Mouse (Mus musculus) gastrocnemius, postnatal 14 days (tissue): ENCODE results near the gene Tbc1d7. TPM values are rescaled to one million over a fixed set of nuclear protein-coding genes. Genes with fewer than 3 reads are reported as not detected.

ENCODE experiments used
- DNase-seq: peaks from one replicate; pipeline ENCODE4 v3.0.0; 2021; ENCODE audit warnings: mixed read lengths
- intact Hi-C: fragments of 180-260 bp; cut with DNase I; formaldehyde crosslinking; loops from one replicate; pipeline ENCODE4 v1.15.1; 2025; ENCODE audit warnings: low total_unique reads
- total RNA-seq, 2 experiments: library from RNA; stranded (reverse); gene quantifications; 2 replicates each; pipeline ENCODE4 v1.2.3; 2021

The Tbc1d7 gene
- total RNA-seq, 2 experiments from 2014 or later, result 22.6 to 26.3 TPM

GRCm38 (mm10) chr13:43199282-43199681 lies 28.0 kb upstream of the Tbc1d7 start:
- intact Hi-C loops, result no loop called here
- DNase-seq, result no peak

GRCm38 (mm10) chr13:43197187-43197586 lies 25.9 kb upstream of the Tbc1d7 start:
- DNase-seq, result no peak
- intact Hi-C loops, result no loop called here

GRCm38 (mm10) chr13:43196000-43196399 lies 24.7 kb upstream of the Tbc1d7 start:
- intact Hi-C loops, result no loop called here
- DNase-seq, result no peak

- no peak for DNase-seq
- intact Hi-C loops, result no loop called here
Observed at GRCm38 (mm10) chr13:43193932-43194331, 22.6 kb upstream of the Tbc1d7 start.

- intact Hi-C loops, result no loop called here
- DNase-seq, result no peak
Observed at GRCm38 (mm10) chr13:43193266-43193665, 22.0 kb upstream of the Tbc1d7 start.

GRCm38 (mm10) chr13:43191741-43192192 lies 20.5 kb upstream of the Tbc1d7 start:
- intact Hi-C loops, result no loop called here
- no peak for DNase-seq

GRCm38 (mm10) chr13:43191290-43191689 lies 20.0 kb upstream of the Tbc1d7 start:
- no peak for DNase-seq
- intact Hi-C loops, result no loop called here

- no peak for DNase-seq
- intact Hi-C loops, result loop anchor here (5.0 kb wide), 1 partner anchor 125 kb away; no protein-coding TSS in a partner anchor
Observed at GRCm38 (mm10) chr13:43187736-43188135, 16.4 kb upstream of the Tbc1d7 start.

GRCm38 (mm10) chr13:43183248-43184055 lies 12.2 kb upstream of the Tbc1d7 start:
- DNase-seq, result no peak
- intact Hi-C loops, result loop anchor here (5.0 kb wide), 1 partner anchor 214 kb away; the partner anchor contains the start of gene Nol7

- intact Hi-C loops, result loop anchor here (5.0 kb wide), 1 partner anchor 215 kb away; the partner anchor contains the start of gene Nol7
Observed at GRCm38 (mm10) chr13:43182465-43183201, 11.3 kb upstream of the Tbc1d7 start.

GRCm38 (mm10) chr13:43181104-43181503 lies 9.8 kb upstream of the Tbc1d7 start:
- DNase-seq, result no peak
- intact Hi-C loops, result loop anchor here (5.0 kb wide), 1 partner anchor 216 kb away; the partner anchor contains the start of gene Nol7

More at GRCm38 (mm10) chr13:43182465-43183201, 11.3 kb upstream of the Tbc1d7 start:
- DNase-seq, result peak; percentile 77

- intact Hi-C loops, result no loop called here
- no peak for DNase-seq
Observed at GRCm38 (mm10) chr13:43177317-43177716, 6.0 kb upstream of the Tbc1d7 start.

- DNase-seq, result no peak
- intact Hi-C loops, result no loop called here
Observed at GRCm38 (mm10) chr13:43176676-43177075, 5.4 kb upstream of the Tbc1d7 start.

- intact Hi-C loops, result no loop called here
- DNase-seq, result peak; percentile 61
Observed at GRCm38 (mm10) chr13:43173262-43173661, 2.0 kb upstream of the Tbc1d7 start.

- DNase-seq, result no peak
- intact Hi-C loops, result no loop called here
Observed at GRCm38 (mm10) chr13:43172036-43172713, 874 bp upstream of the Tbc1d7 start.

GRCm38 (mm10) chr13:43167721-43168120 lies 3.6 kb downstream of the Tbc1d7 start:
- intact Hi-C loops, result no loop called here
- no peak for DNase-seq

- no peak for DNase-seq
- intact Hi-C loops, result no loop called here
Observed at GRCm38 (mm10) chr13:43159429-43159828, 11.9 kb downstream of the Tbc1d7 start.

- intact Hi-C loops, result no loop called here
Observed at GRCm38 (mm10) chr13:43158281-43158680, 13.0 kb downstream of the Tbc1d7 start.

GRCm38 (mm10) chr13:43157370-43157769 lies 13.9 kb downstream of the Tbc1d7 start:
- no peak for DNase-seq
- intact Hi-C loops, result no loop called here

More at GRCm38 (mm10) chr13:43158281-43158680, 13.0 kb downstream of the Tbc1d7 start:
- no peak for DNase-seq
